In the genomic region with DNA sequence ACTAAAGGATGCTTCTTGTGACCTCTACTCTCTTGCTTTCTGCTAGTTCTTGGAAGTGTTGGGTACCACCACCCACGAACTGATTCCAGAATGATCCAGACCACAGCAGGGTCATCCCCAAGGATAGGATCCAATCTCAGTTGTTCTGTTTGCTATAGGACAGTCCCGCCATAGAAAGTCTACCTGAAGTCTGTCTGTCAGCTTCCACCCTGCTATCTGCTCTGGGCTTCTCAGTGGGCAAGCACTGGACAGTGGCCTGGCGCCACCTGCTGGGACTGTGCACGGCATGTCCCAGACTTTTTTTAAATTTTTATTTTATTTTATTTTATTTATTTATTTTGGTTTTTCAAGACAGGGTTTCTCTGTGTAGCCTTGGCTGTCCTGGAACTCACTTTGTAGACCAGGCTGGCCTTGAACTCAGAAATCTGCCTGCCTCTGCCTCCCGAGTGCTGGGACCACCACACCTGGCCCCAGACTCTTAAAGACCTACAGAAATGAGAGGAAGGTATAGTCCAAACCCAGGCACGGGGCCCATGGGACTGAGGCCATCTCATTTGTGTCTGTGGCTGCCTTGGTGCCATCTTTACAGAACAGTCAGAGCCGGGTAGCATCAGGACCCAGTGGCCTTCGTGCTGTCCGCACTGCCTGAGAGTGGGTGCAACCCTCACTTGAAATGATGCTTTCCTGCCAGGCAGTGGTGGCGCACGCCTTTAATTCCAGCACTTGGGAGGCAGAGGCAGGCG, we compare ENCODE assay signal across 8 mouse cellular contexts. TPM values are rescaled to one million over a fixed set of nuclear protein-coding genes. Genes with fewer than 3 reads are reported as not detected.
DNase-seq lines count a peak whose midpoint lies in the region; ATAC-seq and TF ChIP-seq lines count a peak whose summit lies in the region.

No protein-coding gene starts in this region.

- intact Hi-C loops in gastrocnemius, postnatal 14 days (cut with DNase I; ENCODE audit: low total_unique reads): loop anchor here (2.0 to 5.0 kb wide), 2 partner anchors 85 to 117 kb away; no protein-coding TSS in a partner anchor
- intact Hi-C loops in left cerebral cortex, postnatal 4 days (cut with DNase I): loop anchor here (5.0 kb wide), 1 partner anchor 120 kb away; the partner anchor contains the start of gene Ubac1

- H3K79me3 ChIP-seq in C2C12 (ENCODE audit: low read depth): peaks cover 8% of the 10 kb centered on the region

- DNase-seq in intestine, embryonic 14.5 days (ENCODE audit: low spot score): peak; percentile 76
- peak; percentile 82 for DNase-seq in adrenal gland, postnatal 14 days
- DNase-seq in gastrocnemius, postnatal 14 days: peak; percentile 79
- DNase-seq in left cerebral cortex, postnatal 4 days: peak; percentile 65
- DNase-seq in right cerebral cortex, postnatal 10 days (ENCODE audit: low spot score in 2 of 2): peak; percentile 71 to 76

- peak; percentile 56 for TF ChIP-seq CTCF in C2C12 (IDR thresholded peaks at IDR 0.05; ENCODE audit: control insufficient read depth, insufficient read depth, insufficient read length)

- H3K27me3 ChIP-seq in intestine, embryonic 14.5 days (replicated peaks; ENCODE audit: control insufficient read depth, insufficient read depth, low read length): no peaks in the 10 kb centered on the region
- no peaks in the 10 kb centered on the region for H3K27me3 ChIP-seq in intestine, embryonic 15.5 days (replicated peaks)
- no peaks in the 10 kb centered on the region for H3K27me3 ChIP-seq in C2C12 (ENCODE audit: control insufficient read depth, insufficient read depth, insufficient read length)

- H3K4me2 ChIP-seq in intestine, embryonic 14.5 days (ENCODE audit: low read length): no peak overlapping the region
- H3K4me2 ChIP-seq in intestine, embryonic 15.5 days (replicated peaks): no peak overlapping the region

- H3K4me1 ChIP-seq in intestine, embryonic 14.5 days (replicated peaks; ENCODE audit: control insufficient read depth, insufficient read depth, low read length): peaks cover 18% of the 10 kb centered on the region
- peaks cover 32% of the 10 kb centered on the region for H3K4me1 ChIP-seq in intestine, embryonic 15.5 days (replicated peaks)

- WGBS in intestine, embryonic 14.5 days: 65% methylated on average over 12 of the region's 12 CpGs
- 63% methylated on average over 12 of the region's 12 CpGs for WGBS in intestine, embryonic 15.5 days

- peaks cover 23% of the 10 kb centered on the region for H3K79me2 ChIP-seq in C2C12 (ENCODE audit: control insufficient read depth, insufficient read depth)

- no peak overlapping the region for H3K9ac ChIP-seq in intestine, embryonic 14.5 days (ENCODE audit: low read length)
- no peak overlapping the region for H3K9ac ChIP-seq in intestine, embryonic 15.5 days

- H3K4me3 ChIP-seq in intestine, embryonic 14.5 days (ENCODE audit: low read depth, low read length): no peak overlapping the region
- H3K4me3 ChIP-seq in intestine, embryonic 15.5 days (replicated peaks): no peak overlapping the region
- no peak overlapping the region for H3K4me3 ChIP-seq in C2C12 (ENCODE audit: insufficient read depth, poor library complexity, severe bottlenecking)

- ATAC-seq in intestine, embryonic 14.5 days (replicated peaks; ENCODE audit: low FRiP score, low TSS enrichment, low read depth): no peak
- no peak for ATAC-seq in intestine, embryonic 15.5 days
- no peak for ATAC-seq in megakaryocyte progenitor cell, adult 5-6 weeks (replicated peaks; ENCODE audit: poor library complexity)

- peaks cover 14% of the 10 kb centered on the region for H3K36me3 ChIP-seq in intestine, embryonic 14.5 days (ENCODE audit: control insufficient read depth, insufficient read depth, low read length)
- H3K36me3 ChIP-seq in intestine, embryonic 15.5 days: peaks cover 3% of the 10 kb centered on the region; the same call in 1 of the 2 replicates
- H3K36me3 ChIP-seq in C2C12 (ENCODE audit: control insufficient read depth, insufficient read depth): peaks cover 13% of the 10 kb centered on the region

- no peak overlapping the region for H3ac ChIP-seq in C2C12 (ENCODE audit: control insufficient read depth, insufficient read length, low read depth)

- no peaks in the 10 kb centered on the region for H3K9me3 ChIP-seq in intestine, embryonic 14.5 days (ENCODE audit: control insufficient read depth, low read length)
- H3K9me3 ChIP-seq in intestine, embryonic 15.5 days: no peaks in the 10 kb centered on the region

- no peak overlapping the region for H3K27ac ChIP-seq in intestine, embryonic 14.5 days (ENCODE audit: low read depth)
- H3K27ac ChIP-seq in intestine, embryonic 15.5 days: no peak overlapping the region

TF ChIP-seq in C2C12, 6 proteins besides CTCF, POLR2A, EP300 and RAD21:
- TF ChIP-seq MYOD1 (IDR thresholded peaks at IDR 0.05; ENCODE audit: control insufficient read depth, insufficient read length, low read depth): no peak
- no peak for TF ChIP-seq USF1 (IDR thresholded peaks at IDR 0.05; ENCODE audit: low read depth)
- TF ChIP-seq MYOG (IDR thresholded peaks at IDR 0.05; ENCODE audit: control insufficient read depth, extremely low read depth, insufficient read length): no peak
- no peak for TF ChIP-seq FOSL1 (IDR thresholded peaks at IDR 0.05; ENCODE audit: insufficient read depth, low read length, poor library complexity, severe bottlenecking)
- no peak for TF ChIP-seq MAX (IDR thresholded peaks at IDR 0.05)
- TF ChIP-seq CEBPB (IDR thresholded peaks at IDR 0.05; ENCODE audit: low read depth): no peak
TF ChIP-seq in C2C12: peak in this region for 0.

RNA-seq across cellular contexts. Expression of gene Nacc2, which starts 19.0 kb away (rescaled TPM):
- polyA plus RNA-seq in intestine, embryonic 14.5 days (2014; fragmentation: Nextera tagmentation; extraction: Ambion mirVana): 11.3 and 13.2 TPM in 2 replicates
- polyA plus RNA-seq in intestine, embryonic 15.5 days (2015; fragmentation: Nextera tagmentation; extraction: Ambion mirVana): 14.4 and 16.9 TPM in 2 replicates
- polyA plus RNA-seq in C2C12 (2012; fragmentation: generic; extraction: Trizol): 20.8 TPM
- total RNA-seq in adrenal gland, postnatal 14 days (2021): 25.9 and 30.5 TPM in 2 replicates
- 10 to 100 TPM; 12.3 to 18.4 TPM for total RNA-seq in gastrocnemius, postnatal 14 days (2021)
- total RNA-seq in left cerebral cortex, postnatal 4 days (2021): 10 to 100 TPM; 24.6 to 26.5 TPM
- 1.1 and 1.2 TPM in 2 replicates for total RNA-seq in megakaryocyte progenitor cell, adult 5-6 weeks (2015)
- total RNA-seq in megakaryocyte progenitor cell, adult 5-6 weeks (2017): 0.67 and 1.2 TPM in 2 replicates

Comparison
In these comparisons a context has a peak if more than half of its experiments do, and no peak if none do; other contexts are left out.
1. RNA of gene Nacc2, which starts 19.0 kb away (total RNA-seq): 24.6 to 26.5 TPM in left cerebral cortex, postnatal 4 days, 25.9 to 30.5 TPM in adrenal gland, postnatal 14 days and 12.3 to 18.4 TPM in gastrocnemius, postnatal 14 days; 0.67 to 1.2 TPM in megakaryocyte progenitor cell, adult 5-6 weeks; every median in the first group is over 4 times any median in the second.
2. Peak in every context shown above with its lines, with median percentiles within 50 percentile points of each other: DNase-seq.